Mouse (Mus musculus) lung, embryonic 14.5 days (tissue): ENCODE data around the gene Cxcl14. TPM values are rescaled to one million over a fixed set of nuclear protein-coding genes. Genes with fewer than 3 reads are reported as not detected.

Experiments
- ATAC-seq: fragments of 200-750 bp; cut with Nextera tagmentation; 2 replicates; pipeline ENCODE4 v1.8.0; 2017; ENCODE audit warnings: mild to moderate bottlenecking, moderate TSS enrichment, moderate library complexity; ENCODE audit not compliant: insufficient read depth
- DNase-seq: peaks from one replicate; pipeline ENCODE4 v3.0.0-alpha.2; 2015
- H3K27ac ChIP-seq: fragments of 300-500 bp; sonication (generic); 2 replicates; pipeline ENCODE4 v1.5.1; 2014; ENCODE audit warnings: low read depth, mild to moderate bottlenecking, moderate library complexity
- H3K27me3 ChIP-seq: fragments of 300-500 bp; sonication (generic); 2 replicates; pipeline ENCODE4 v1.6.1; 2014; ENCODE audit warnings: low read length, control low read depth; ENCODE audit not compliant: insufficient read depth
- H3K36me3 ChIP-seq: fragments of 300-500 bp; sonication (generic); 2 replicates; pipeline ENCODE4 v1.6.1; 2014; ENCODE audit warnings: control low read depth; ENCODE audit not compliant: insufficient read depth
- H3K4me1 ChIP-seq: fragments of 300-500 bp; sonication (generic); 2 replicates; pipeline ENCODE4 v1.6.1; 2014; ENCODE audit warnings: antibody characterized with exemption, control low read depth; ENCODE audit not compliant: insufficient read depth
- H3K4me2 ChIP-seq: fragments of 300-500 bp; sonication (generic); 2 replicates; pipeline ENCODE4 v1.6.1; 2014; ENCODE audit warnings: mild to moderate bottlenecking
- H3K4me3 ChIP-seq: fragments of 300-500 bp; sonication (generic); 2 replicates; pipeline ENCODE4 v1.5.1; 2014; ENCODE audit warnings: low read depth, low read length
- H3K9ac ChIP-seq: fragments of 300-500 bp; sonication (generic); 2 replicates; pipeline ENCODE4 v1.6.1; 2014
- H3K9me3 ChIP-seq: fragments of 300-500 bp; sonication (generic); 2 replicates; pipeline ENCODE4 v1.6.1; 2016; ENCODE audit warnings: low read depth, low read length, control low read depth
- CTCF ChIP-seq: IDR thresholded peaks from 2 replicates; pipeline ENCODE4 v1.5.1; 2016; ENCODE audit warnings: antibody characterized with exemption, low read depth
- WGBS: fragments of 180-500 bp; shearing (Covaris S2); extraction: QIAGEN DNeasy Blood & Tissue Kit; methylation state at CpG from one replicate; pipeline ENCODE4 v1.1.7; 2014; 5-methylcytosine and 5-hydroxymethylcytosine counted together
- polyA plus RNA-seq: library from polyadenylated mRNA; unstranded; fragments of >200 nt; fragmentation: Nextera tagmentation; extraction: Ambion mirVana; gene quantifications from 2 replicates; pipeline ENCODE4 v1.2.1, GENCODE M21; 2014

Gene Cxcl14
- polyA plus RNA-seq, 1 experiment from 2014 or later: 9.8 TPM

- DNase-seq (no peak), ATAC-seq (no peak)
- 83% methylated on average over 4 of the region's 4 CpGs for WGBS
- Histone ChIP-seq H3K4me1 (no peaks in the 10 kb centered on the region), H3K27me3 (no peaks in the 10 kb centered on the region), H3K9ac (no peak overlapping the region), H3K27ac (no peak overlapping the region), H3K9me3 (no peaks in the 10 kb centered on the region), H3K36me3 (no peaks in the 10 kb centered on the region), H3K4me3 (no peak overlapping the region), H3K4me2 (no peak overlapping the region)
- no peak for TF ChIP-seq CTCF
Measured at GRCm38 (mm10) chr13:56316930-56317329, 20.6 kb upstream of the Cxcl14 start.

- no peak overlapping the region for H3K9ac ChIP-seq
- no peaks in the 10 kb centered on the region for H3K36me3 ChIP-seq
- no peaks in the 10 kb centered on the region for H3K27me3 ChIP-seq
- DNase-seq: no peak
- no peaks in the 10 kb centered on the region for H3K4me1 ChIP-seq
- peaks cover 4% of the 10 kb centered on the region; the same call in 1 of the 2 replicates for H3K9me3 ChIP-seq
- no peak overlapping the region for H3K27ac ChIP-seq
- no peak for ATAC-seq
- WGBS: 43% methylated on average over 3 of the region's 3 CpGs
- H3K4me2 ChIP-seq: no peak overlapping the region
- no peak overlapping the region for H3K4me3 ChIP-seq
- no peak for TF ChIP-seq CTCF
Measured at GRCm38 (mm10) chr13:56315201-56315600, 18.9 kb upstream of the Cxcl14 start.

- 41% methylated on average over 12 of the region's 12 CpGs for WGBS
- Histone ChIP-seq H3K4me1 (no peaks in the 10 kb centered on the region), H3K9ac (no peak overlapping the region), H3K9me3 (peaks cover under 1% of the 10 kb centered on the region; the same call in 1 of the 2 replicates), H3K4me2 (no peak overlapping the region), H3K36me3 (no peaks in the 10 kb centered on the region), H3K27ac (no peak overlapping the region), H3K27me3 (no peaks in the 10 kb centered on the region), H3K4me3 (no peak overlapping the region)
- DNase-seq (peak; percentile 44), ATAC-seq (no peak)
- TF ChIP-seq CTCF: no peak
Measured at GRCm38 (mm10) chr13:56305058-56305457, 8.7 kb upstream of the Cxcl14 start.

- H3K36me3 ChIP-seq: no peaks in the 10 kb centered on the region
- H3K4me1 ChIP-seq: no peaks in the 10 kb centered on the region
- DNase-seq (peak; percentile 8), ATAC-seq (no peak)
- H3K4me2 ChIP-seq: no peak overlapping the region
- no peak overlapping the region for H3K9ac ChIP-seq
- no peak overlapping the region for H3K4me3 ChIP-seq
- WGBS: 41% methylated on average over 4 of the region's 4 CpGs
- no peaks in the 10 kb centered on the region for H3K27me3 ChIP-seq
- TF ChIP-seq CTCF: no peak
- H3K9me3 ChIP-seq: no peaks in the 10 kb centered on the region
- no peak overlapping the region for H3K27ac ChIP-seq
Measured at GRCm38 (mm10) chr13:56304453-56304852, 8.1 kb upstream of the Cxcl14 start.

GRCm38 (mm10) chr13:56299336-56299735 is 3.0 kb upstream of the Cxcl14 start:
- H3K27me3 ChIP-seq: peaks cover 43% of the 10 kb centered on the region
- 89% methylated on average over 11 of the region's 11 CpGs for WGBS
- H3K4me1 ChIP-seq: 0 out of 2 replicates have a peak, but pooled peaks cover 3% of the 10 kb centered on the region
- H3K4me3 ChIP-seq: no peak overlapping the region
- H3K4me2 ChIP-seq: no peak overlapping the region
- DNase-seq (no peak), ATAC-seq (no peak)
- H3K9ac ChIP-seq: no peak overlapping the region
- 0 out of 2 replicates have a peak, but pooled peaks have one; percentile 7 for TF ChIP-seq CTCF
- H3K9me3 ChIP-seq: no peaks in the 10 kb centered on the region
- no peak overlapping the region for H3K27ac ChIP-seq
- H3K36me3 ChIP-seq: no peaks in the 10 kb centered on the region

- Histone ChIP-seq H3K9me3 (no peaks in the 10 kb centered on the region), H3K4me1 (0 out of 2 replicates have a peak, but pooled peaks cover 3% of the 10 kb centered on the region), H3K4me2 (peak overlapping the region; percentile 85), H3K27me3 (peaks cover 66% of the 10 kb centered on the region), H3K27ac (no peak overlapping the region), H3K36me3 (no peaks in the 10 kb centered on the region), H3K9ac (no peak overlapping the region), H3K4me3 (peak overlapping the region; percentile 50)
- WGBS: 9% methylated on average over 8 of the region's 8 CpGs
- no peak for TF ChIP-seq CTCF
- no peak for ATAC-seq
- no peak for DNase-seq
Measured at GRCm38 (mm10) chr13:56296659-56297020, 289 bp upstream of the Cxcl14 start.

GRCm38 (mm10) chr13:56295586-56295942 is 787 bp downstream of the Cxcl14 start:
- Histone ChIP-seq H3K4me2 (peak overlapping the region; percentile 85), H3K27ac (no peak overlapping the region), H3K27me3 (peaks cover 66% of the 10 kb centered on the region), H3K9ac (peak overlapping the region; percentile 48), H3K36me3 (no peaks in the 10 kb centered on the region), H3K9me3 (no peaks in the 10 kb centered on the region), H3K4me1 (0 out of 2 replicates have a peak, but pooled peaks cover 3% of the 10 kb centered on the region), H3K4me3 (peak overlapping the region; percentile 50)
- TF ChIP-seq CTCF: no peak
- ATAC-seq (no peak), DNase-seq (peak; percentile 33)
- 6% methylated on average over 13 of the region's 13 CpGs for WGBS

- peak overlapping the region; percentile 50 for H3K4me3 ChIP-seq
- no peak for ATAC-seq
- H3K9ac ChIP-seq: no peak overlapping the region
- H3K27me3 ChIP-seq: peaks cover 66% of the 10 kb centered on the region
- no peak for TF ChIP-seq CTCF
- no peak for DNase-seq
- H3K4me2 ChIP-seq: peak overlapping the region; percentile 85
- no peak overlapping the region for H3K27ac ChIP-seq
- no peaks in the 10 kb centered on the region for H3K36me3 ChIP-seq
- H3K9me3 ChIP-seq: no peaks in the 10 kb centered on the region
- H3K4me1 ChIP-seq: 0 out of 2 replicates have a peak, but pooled peaks cover 3% of the 10 kb centered on the region
- WGBS: 10% methylated on average over 10 of the region's 10 CpGs
Measured at GRCm38 (mm10) chr13:56294908-56295307, 1.4 kb downstream of the Cxcl14 start.
